Mouse (Mus musculus) heart, embryonic 10.5 days (tissue): ENCODE data around the gene Ltv1. TPM values are rescaled to one million over a fixed set of nuclear protein-coding genes. Genes with fewer than 3 reads are reported as not detected.

Experiments used
- DNase-seq: peaks from one replicate; pipeline ENCODE4 v3.0.0-alpha.2; 2017; ENCODE audit warnings: low spot score
- H3K27ac ChIP-seq: fragments of 300-500 bp; sonication (generic); 2 replicates; pipeline ENCODE4 v1.5.1; 2016; ENCODE audit warnings: mild to moderate bottlenecking
- H3K27me3 ChIP-seq: fragments of 300-500 bp; sonication (generic); 2 replicates; pipeline ENCODE4 v1.6.1; 2016; ENCODE audit warnings: mild to moderate bottlenecking; ENCODE audit not compliant: poor library complexity, insufficient read depth, severe bottlenecking
- H3K36me3 ChIP-seq: fragments of 300-500 bp; sonication (generic); 2 replicates; pipeline ENCODE4 v1.6.1; 2016; ENCODE audit warnings: mild to moderate bottlenecking, moderate library complexity
- H3K4me1 ChIP-seq: fragments of 300-500 bp; sonication (generic); 2 replicates; pipeline ENCODE4 v1.6.1; 2016; ENCODE audit warnings: mild to moderate bottlenecking
- H3K4me3 ChIP-seq: fragments of 300-500 bp; sonication (generic); 2 replicates; pipeline ENCODE4 v1.5.1; 2016; ENCODE audit warnings: mild to moderate bottlenecking, moderate library complexity
- H3K9me3 ChIP-seq: fragments of 300-500 bp; sonication (generic); 2 replicates; pipeline ENCODE4 v1.6.1; 2016; ENCODE audit warnings: mild to moderate bottlenecking, moderate library complexity
- WGBS: fragments of 180-500 bp; shearing (Covaris S2); methylation state at CpG from one replicate; pipeline ENCODE4 v1.1.7; 2016; 5-methylcytosine and 5-hydroxymethylcytosine counted together
- polyA plus RNA-seq: library from polyadenylated mRNA; unstranded; fragments of >200 nt; fragmentation: Nextera tagmentation; extraction: Ambion mirVana; gene quantifications from 2 replicates; pipeline ENCODE4 v1.2.1, GENCODE M21; 2016

Ltv1 gene
- 79.1 and 81.1 TPM in 2 replicates for polyA plus RNA-seq

- peaks cover 6% of the 10 kb centered on the region; the same call in 1 of the 2 replicates for H3K4me1 ChIP-seq
- H3K9me3 ChIP-seq, result no peaks in the 10 kb centered on the region
- DNase-seq, result peak; percentile 97
- no peaks in the 10 kb centered on the region for H3K27me3 ChIP-seq
- peak within 1 kb of the TSS; percentile 92 for H3K4me3 ChIP-seq
- peak within 1 kb of the TSS; percentile 94 for H3K27ac ChIP-seq
- peaks cover 36% of the 10 kb centered on the region for H3K36me3 ChIP-seq
- under 1% methylated on average over 43 of the region's 43 CpGs for WGBS
Observed at GRCm38 (mm10) chr10:13192731-13193351, at the start of gene Ltv1. Gene Ltv1 (minus strand): TSS chr10:13193168.

GRCm38 (mm10) chr10:13240431-13240830 is 47.5 kb upstream of the Ltv1 start:
- Histone ChIP-seq H3K4me1 (peaks cover 30% of the 10 kb centered on the region), H3K27ac (peak overlapping the region; percentile 74), H3K27me3 (no peaks in the 10 kb centered on the region), H3K9me3 (no peaks in the 10 kb centered on the region), H3K36me3 (peaks cover 56% of the 10 kb centered on the region), H3K4me3 (no peak overlapping the region)
- DNase-seq, result no peak
- WGBS, result 10% methylated on average over 4 of the region's 4 CpGs

GRCm38 (mm10) chr10:13238188-13238587 is 45.2 kb upstream of the Ltv1 start:
- H3K36me3 ChIP-seq, result peaks cover 41% of the 10 kb centered on the region

GRCm38 (mm10) chr10:13236866-13237265 is 43.9 kb upstream of the Ltv1 start:
- no peak overlapping the region for H3K27ac ChIP-seq
- H3K4me1 ChIP-seq, result peaks cover 33% of the 10 kb centered on the region
- no peak for DNase-seq
- peaks cover 54% of the 10 kb centered on the region for H3K36me3 ChIP-seq
- no peaks in the 10 kb centered on the region for H3K9me3 ChIP-seq
- WGBS, result 89% methylated on average over 5 of the region's 5 CpGs
- no peaks in the 10 kb centered on the region for H3K27me3 ChIP-seq
- H3K4me3 ChIP-seq, result no peak overlapping the region

More at GRCm38 (mm10) chr10:13238188-13238587, 45.2 kb upstream of the Ltv1 start:
- Histone ChIP-seq H3K9me3 (no peaks in the 10 kb centered on the region), H3K4me1 (peaks cover 21% of the 10 kb centered on the region), H3K27me3 (no peaks in the 10 kb centered on the region), H3K27ac (no peak overlapping the region), H3K4me3 (no peak overlapping the region)
- no peak for DNase-seq
- WGBS, result 66% methylated on average over 4 of the region's 4 CpGs

- H3K4me3 ChIP-seq, result no peak overlapping the region
- H3K27me3 ChIP-seq, result no peaks in the 10 kb centered on the region
- peaks cover 27% of the 10 kb centered on the region for H3K4me1 ChIP-seq
- no peak overlapping the region for H3K27ac ChIP-seq
- DNase-seq, result no peak
- 72% methylated on average over 3 of the region's 3 CpGs for WGBS
- H3K9me3 ChIP-seq, result no peaks in the 10 kb centered on the region
- H3K36me3 ChIP-seq, result peaks cover 58% of the 10 kb centered on the region
Observed at GRCm38 (mm10) chr10:13234503-13234902, 41.5 kb upstream of the Ltv1 start.

- Histone ChIP-seq H3K27ac (no peak overlapping the region), H3K4me1 (peaks cover 27% of the 10 kb centered on the region), H3K4me3 (no peak overlapping the region), H3K36me3 (peaks cover 56% of the 10 kb centered on the region), H3K27me3 (no peaks in the 10 kb centered on the region), H3K9me3 (no peaks in the 10 kb centered on the region)
- DNase-seq, result no peak
- 86% methylated on average over 10 of the region's 10 CpGs for WGBS
Observed at GRCm38 (mm10) chr10:13233941-13234340, 41.0 kb upstream of the Ltv1 start.

- WGBS, result 46% methylated on average over 2 of the region's 2 CpGs
- H3K4me3 ChIP-seq, result no peak overlapping the region
- peaks cover 55% of the 10 kb centered on the region for H3K36me3 ChIP-seq
- H3K9me3 ChIP-seq, result no peaks in the 10 kb centered on the region
- peaks cover 26% of the 10 kb centered on the region for H3K4me1 ChIP-seq
- peak overlapping the region; percentile 76 for H3K27ac ChIP-seq
- H3K27me3 ChIP-seq, result no peaks in the 10 kb centered on the region
- no peak for DNase-seq
Observed at GRCm38 (mm10) chr10:13233143-13233622, 40.2 kb upstream of the Ltv1 start.

- Histone ChIP-seq H3K27me3 (no peaks in the 10 kb centered on the region), H3K27ac (peak overlapping the region; percentile 76), H3K4me3 (no peak overlapping the region), H3K36me3 (peaks cover 56% of the 10 kb centered on the region), H3K4me1 (peaks cover 24% of the 10 kb centered on the region), H3K9me3 (no peaks in the 10 kb centered on the region)
- WGBS, result 62% methylated on average over 9 of the region's 9 CpGs
- DNase-seq, result no peak
Observed at GRCm38 (mm10) chr10:13232443-13233142, 39.6 kb upstream of the Ltv1 start.

GRCm38 (mm10) chr10:13230716-13231115 is 37.7 kb upstream of the Ltv1 start:
- DNase-seq, result no peak
- Histone ChIP-seq H3K9me3 (no peaks in the 10 kb centered on the region), H3K36me3 (peaks cover 55% of the 10 kb centered on the region), H3K27ac (0 out of 2 replicates have a peak overlapping the region, but pooled peaks have one; percentile 60), H3K4me1 (peaks cover 24% of the 10 kb centered on the region), H3K27me3 (no peaks in the 10 kb centered on the region), H3K4me3 (no peak overlapping the region)
- WGBS, result 86% methylated on average over 7 of the region's 7 CpGs

- no peak overlapping the region for H3K27ac ChIP-seq
- 84% methylated on average over 7 of the region's 7 CpGs for WGBS
Observed at GRCm38 (mm10) chr10:13225377-13226063, 32.6 kb upstream of the Ltv1 start.

GRCm38 (mm10) chr10:13222135-13222534 is 29.2 kb upstream of the Ltv1 start:
- Histone ChIP-seq H3K27ac (no peak overlapping the region), H3K36me3 (peaks cover 63% of the 10 kb centered on the region), H3K4me3 (no peak overlapping the region), H3K27me3 (no peaks in the 10 kb centered on the region), H3K4me1 (0 out of 2 replicates have a peak, but pooled peaks cover 4% of the 10 kb centered on the region), H3K9me3 (no peaks in the 10 kb centered on the region)
- WGBS, result 74% methylated on average over 3 of the region's 3 CpGs
- no peak for DNase-seq

More at GRCm38 (mm10) chr10:13225377-13226063, 32.6 kb upstream of the Ltv1 start:
- peaks cover 69% of the 10 kb centered on the region for H3K36me3 ChIP-seq
- no peak for DNase-seq
- H3K4me3 ChIP-seq, result no peak overlapping the region
- no peaks in the 10 kb centered on the region for H3K27me3 ChIP-seq
- H3K9me3 ChIP-seq, result no peaks in the 10 kb centered on the region
- H3K4me1 ChIP-seq, result no peaks in the 10 kb centered on the region

GRCm38 (mm10) chr10:13220061-13220460 is 27.1 kb upstream of the Ltv1 start:
- WGBS, result 66% methylated on average over 1 of the region's 1 CpGs
- DNase-seq, result no peak
- Histone ChIP-seq H3K27ac (no peak overlapping the region), H3K27me3 (no peaks in the 10 kb centered on the region), H3K9me3 (no peaks in the 10 kb centered on the region), H3K36me3 (peaks cover 65% of the 10 kb centered on the region), H3K4me1 (0 out of 2 replicates have a peak, but pooled peaks cover 4% of the 10 kb centered on the region), H3K4me3 (no peak overlapping the region)

- DNase-seq, result no peak
- Histone ChIP-seq H3K36me3 (peaks cover 29% of the 10 kb centered on the region; the same call in 1 of the 2 replicates), H3K4me1 (peaks cover 51% of the 10 kb centered on the region), H3K27ac (peak overlapping the region; percentile 69), H3K4me3 (no peak overlapping the region), H3K9me3 (no peaks in the 10 kb centered on the region), H3K27me3 (no peaks in the 10 kb centered on the region)
- WGBS, result 53% methylated on average over 12 of the region's 12 CpGs
Observed at GRCm38 (mm10) chr10:13213956-13214355, 21.0 kb upstream of the Ltv1 start.
